Mouse (Mus musculus): ENCODE measurements at regions not wholly inside any gene's neighbourhood (a gene's known extent, or its start where the extent isn't known, plus 50 kb on each side); places are given as distances from the start of the nearest gene placed in this dataset.

DNA sequence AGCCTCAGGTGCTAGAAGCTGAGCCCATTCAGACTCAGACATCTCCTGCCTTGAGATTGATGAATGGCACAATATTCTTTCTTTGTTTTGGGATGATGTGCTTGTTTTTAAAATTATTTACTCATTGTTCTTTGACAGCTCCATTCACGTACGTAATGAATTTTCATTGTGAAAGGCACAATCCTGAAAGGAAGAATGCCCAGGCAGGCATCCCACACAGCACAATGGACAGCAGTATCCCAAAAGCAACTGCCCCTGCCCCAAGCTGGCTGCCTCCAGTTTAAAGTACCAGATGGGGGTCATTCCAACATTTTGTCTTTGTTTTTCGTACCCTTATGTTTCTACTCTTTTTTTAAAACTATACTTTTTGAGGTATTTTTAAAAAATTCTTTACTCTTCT is 210.9 kb upstream of the St8sia2 start:
- DNase-seq = no peak

DNA sequence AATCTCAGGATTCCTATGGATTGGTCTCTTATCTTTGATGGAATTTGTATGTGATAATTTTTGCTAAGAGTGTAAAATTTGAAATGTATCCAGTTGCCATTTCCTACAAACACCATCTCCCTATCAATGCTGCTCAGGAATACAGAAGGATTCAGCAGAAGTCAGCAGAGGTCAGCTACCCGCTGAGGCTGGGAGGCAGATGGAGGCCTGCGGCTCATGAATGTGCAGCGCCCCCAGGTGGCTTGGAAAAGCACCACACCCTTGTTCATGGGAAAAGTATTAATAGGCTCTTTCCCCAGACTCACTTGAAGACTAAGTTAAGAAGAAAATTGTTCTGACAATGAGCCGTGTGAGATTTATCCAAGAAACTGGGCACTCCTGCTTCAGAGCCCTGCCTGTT is 187.2 kb upstream of the St8sia2 start:
- DNase-seq = no peak

DNA sequence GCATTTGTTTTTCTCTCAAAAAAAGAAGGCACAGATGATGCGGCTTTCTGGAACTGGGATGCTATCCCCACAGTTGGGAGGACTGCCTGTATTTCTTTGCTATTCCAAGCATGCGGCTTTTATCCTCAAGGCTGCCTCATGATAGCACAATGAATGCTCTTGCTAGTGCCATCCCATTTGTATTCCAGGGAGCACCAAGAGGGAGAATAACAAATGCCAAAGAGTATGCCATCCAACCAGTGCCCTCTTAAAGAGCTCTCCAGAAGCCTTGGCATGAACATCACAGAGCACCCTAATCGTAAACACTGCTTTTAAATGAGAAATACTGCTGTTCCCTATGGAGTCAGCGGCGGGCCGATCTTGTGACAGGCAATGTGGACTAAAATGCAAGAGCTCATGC is 185.3 kb upstream of the St8sia2 start:
- DNase-seq = no peak

DNA sequence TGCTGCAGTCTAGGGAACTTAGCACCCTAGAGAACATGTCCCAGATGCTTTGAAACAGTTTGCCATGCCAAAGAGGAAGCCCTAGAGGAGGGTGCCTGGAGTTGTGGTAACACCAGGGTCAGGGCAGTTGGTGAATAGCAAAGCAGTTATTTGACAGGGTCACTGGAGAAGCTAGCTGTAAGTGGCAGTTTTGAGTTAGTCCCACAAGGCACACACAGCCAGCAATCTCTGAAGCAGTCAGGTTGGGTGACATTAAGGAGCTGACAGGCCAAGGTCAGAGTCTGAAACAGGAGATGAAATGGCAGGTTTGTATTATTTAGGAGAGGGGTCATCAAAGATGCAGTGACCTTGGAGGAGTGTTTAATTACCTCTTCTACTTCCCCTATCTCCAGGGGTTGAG is 171.2 kb upstream of the St8sia2 start:
- no peak for DNase-seq

DNA sequence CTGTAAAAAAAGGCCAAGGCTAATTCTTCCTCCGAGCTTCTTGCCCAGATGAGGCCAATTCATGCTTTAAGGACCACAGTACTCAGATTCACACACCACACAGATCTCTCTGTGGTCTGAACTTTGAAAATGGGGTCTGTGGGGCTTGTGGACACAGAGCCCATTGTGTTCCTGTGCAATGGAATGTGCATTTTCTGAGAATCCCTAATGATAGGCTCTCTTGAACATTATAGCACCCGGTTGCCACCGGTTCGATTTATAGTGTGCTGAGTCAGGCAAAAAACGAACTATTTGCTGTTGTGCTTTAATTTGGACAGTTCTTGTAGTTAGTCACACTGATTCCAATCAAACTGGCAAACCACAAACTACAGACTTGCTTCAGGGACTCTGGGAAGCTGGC is 160.7 kb upstream of the St8sia2 start:
- DNase-seq = no peak

DNA sequence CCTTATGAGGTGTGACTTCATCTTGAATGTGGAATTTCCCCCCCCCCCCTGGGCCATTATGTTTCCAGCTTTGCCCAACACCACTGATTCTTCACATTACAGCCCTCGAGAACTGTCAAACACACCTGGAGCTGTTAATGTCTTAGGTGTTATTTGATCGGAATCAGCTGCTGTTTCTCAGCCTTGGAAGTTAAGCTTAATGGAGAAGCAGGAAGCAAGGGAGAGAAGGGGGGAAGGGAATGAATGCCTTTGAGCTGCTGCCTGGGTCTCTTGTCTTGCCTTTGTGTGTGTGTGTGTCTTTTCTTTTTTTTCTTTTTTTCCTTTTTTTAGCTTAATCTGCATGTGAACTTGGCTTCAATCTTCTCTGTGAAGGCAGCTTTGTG is 159.7 kb upstream of the St8sia2 start:
- no peak for DNase-seq

DNA sequence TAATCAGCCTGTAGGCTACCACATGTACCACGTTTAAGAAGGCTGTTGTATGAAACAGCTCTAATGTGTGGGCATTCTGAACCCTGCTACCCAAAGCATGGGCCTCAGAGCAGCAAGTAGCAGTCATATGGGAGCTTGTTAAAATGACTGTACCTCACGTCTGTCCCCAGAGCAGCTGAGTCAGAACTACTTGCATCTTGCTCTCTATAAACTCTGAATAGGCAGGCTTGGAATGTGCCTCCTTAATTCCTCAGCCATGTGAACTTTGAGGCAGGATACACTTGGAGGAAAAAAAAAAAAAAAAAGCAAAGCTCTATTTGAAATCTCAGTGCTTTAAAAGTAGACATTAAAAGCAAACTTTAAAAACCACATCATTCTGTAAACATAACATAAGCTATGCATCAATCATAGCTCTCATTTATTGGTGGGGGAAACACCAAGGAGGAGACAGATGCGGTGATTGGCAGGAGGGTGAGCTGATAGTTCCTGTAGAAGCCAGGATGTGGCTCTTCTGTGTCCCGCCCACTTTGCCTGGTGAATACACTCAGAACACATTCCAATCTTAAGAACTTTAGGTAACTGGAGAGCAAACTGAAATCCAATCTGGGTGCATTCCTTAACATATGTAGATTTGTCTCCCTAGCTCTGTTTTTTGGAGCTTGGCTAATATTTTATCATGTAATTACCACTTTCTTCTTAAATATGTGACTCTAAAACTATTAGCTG is 159.2 kb upstream of the St8sia2 start:
- no peak for DNase-seq

DNA sequence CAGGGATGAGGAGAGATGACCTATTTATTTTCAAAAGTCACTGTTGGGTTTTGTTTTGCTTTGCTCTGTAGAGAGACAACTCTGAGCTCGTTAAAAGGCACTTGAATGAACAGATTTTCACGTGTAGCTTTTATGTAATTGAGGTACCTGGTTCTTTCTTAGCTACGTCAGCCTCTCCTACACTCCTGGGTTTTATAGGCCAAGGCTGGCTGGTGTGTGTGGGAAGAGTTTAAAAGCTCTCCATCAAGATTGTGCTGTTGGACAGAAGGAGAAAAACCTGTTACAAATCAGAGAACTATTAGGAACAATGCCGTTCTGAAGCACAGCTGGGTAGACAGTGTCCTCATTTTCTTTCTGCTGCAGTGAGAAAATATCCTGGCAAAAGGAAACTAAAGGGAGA is 138.1 kb upstream of the St8sia2 start:
- DNase-seq = no peak

DNA sequence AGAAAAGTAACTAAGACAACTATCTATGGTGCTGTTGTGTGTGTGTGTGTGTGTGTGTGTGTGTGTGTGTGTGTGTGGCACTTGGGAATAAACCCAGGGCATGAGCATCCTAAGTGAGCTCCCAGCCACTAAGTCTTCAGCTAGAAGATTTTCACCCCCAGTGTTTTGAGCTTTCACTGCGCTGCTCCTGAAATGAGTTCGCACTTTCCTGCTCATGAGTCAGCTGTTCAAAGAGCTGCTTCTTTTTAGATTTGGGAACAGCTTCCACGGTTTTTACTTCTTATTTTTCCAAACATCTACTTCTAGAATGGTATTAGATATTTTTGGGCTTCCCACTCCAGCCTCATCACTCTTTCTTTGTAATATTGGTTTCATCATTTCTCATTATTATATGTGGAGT is 129.7 kb upstream of the St8sia2 start:
- DNase-seq = no peak

DNA sequence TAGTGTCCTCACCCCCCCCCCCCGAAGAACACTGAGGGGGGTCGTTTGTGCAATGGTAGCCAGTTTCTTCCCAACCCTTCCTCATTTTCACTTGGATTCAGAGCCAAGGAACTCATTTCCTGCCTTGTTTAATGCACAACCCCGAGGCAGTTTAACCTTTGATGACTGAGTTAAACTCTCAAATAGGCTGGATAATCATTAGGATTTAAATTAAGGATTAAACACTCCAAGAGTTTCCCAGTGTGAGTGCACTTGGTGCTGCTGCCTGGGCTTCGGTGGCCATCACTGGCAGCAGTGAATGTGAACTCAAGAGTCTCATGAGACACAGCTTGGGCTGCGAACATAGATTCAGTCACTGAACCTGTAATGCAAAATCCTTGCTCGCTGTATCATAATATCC is 124.7 kb upstream of the St8sia2 start:
- no peak for DNase-seq

DNA sequence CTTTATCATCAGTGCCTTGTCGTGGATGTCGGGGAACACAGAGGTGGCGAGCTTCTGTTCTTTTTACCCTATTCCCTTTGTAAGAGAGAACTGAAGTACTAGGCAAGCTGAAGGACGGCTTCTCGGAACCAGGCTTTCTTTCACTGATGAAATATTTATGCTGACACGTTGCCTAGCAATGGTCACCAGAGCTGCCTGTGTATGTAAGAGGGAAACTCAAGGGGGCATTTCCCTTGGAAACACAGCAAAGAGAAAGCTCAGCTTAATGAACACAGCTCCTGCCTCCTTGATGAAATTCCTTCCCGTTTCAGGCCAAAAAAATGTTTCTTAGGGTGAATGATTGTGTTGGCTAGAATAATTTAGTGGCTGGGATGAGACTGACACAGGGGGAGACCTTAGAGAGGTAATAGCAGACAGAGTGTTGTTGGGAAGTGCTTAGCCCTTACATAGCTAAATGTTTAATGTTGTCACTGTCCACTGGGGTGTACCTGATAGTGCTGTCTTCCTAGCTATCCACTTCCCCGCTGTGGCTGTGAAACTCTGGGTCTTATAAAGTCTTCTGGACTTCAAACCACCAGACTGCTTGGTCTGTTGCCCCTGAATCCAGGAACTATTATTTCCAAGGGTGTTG is 116.8 kb upstream of the St8sia2 start:
- DNase-seq = no peak

DNA sequence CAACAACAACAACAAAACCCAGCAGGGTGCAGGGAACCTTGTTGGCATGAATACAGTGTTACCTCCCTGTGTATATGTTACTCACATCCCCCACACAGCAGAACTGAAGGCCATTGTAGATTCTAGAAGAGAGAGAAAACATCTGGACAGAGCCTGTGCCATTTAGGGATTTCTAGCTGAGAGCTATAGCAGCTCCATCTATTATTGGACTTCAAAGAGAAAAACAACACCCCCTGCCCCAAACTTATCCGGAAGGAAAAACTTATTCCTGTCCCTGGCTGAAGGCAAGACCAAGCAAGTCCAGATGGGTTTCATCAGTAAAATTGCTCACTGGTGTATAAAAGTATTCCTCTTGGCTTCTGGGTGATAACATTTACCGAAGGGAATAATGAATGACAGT is 98.6 kb upstream of the St8sia2 start:
- DNase-seq = no peak

DNA sequence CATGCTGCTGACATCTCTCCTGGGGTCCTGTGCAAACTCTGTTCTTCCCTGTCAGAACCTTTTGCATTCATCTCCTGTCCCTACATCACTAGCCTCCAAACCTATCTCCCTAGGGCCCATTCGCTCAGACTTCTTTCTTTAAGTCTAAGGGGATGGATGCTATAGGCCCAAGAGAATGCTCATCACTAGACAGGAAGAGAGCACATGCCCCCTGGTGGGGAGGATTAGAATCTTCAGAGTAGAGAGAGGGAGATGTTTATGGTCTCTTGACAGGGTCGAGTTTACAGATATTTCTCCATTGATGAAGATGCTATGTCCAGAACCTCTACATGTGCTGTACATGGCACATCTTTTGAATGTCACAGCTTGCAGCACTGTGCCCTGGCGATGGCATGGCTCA is 94.9 kb upstream of the St8sia2 start:
- DNase-seq = no peak

DNA sequence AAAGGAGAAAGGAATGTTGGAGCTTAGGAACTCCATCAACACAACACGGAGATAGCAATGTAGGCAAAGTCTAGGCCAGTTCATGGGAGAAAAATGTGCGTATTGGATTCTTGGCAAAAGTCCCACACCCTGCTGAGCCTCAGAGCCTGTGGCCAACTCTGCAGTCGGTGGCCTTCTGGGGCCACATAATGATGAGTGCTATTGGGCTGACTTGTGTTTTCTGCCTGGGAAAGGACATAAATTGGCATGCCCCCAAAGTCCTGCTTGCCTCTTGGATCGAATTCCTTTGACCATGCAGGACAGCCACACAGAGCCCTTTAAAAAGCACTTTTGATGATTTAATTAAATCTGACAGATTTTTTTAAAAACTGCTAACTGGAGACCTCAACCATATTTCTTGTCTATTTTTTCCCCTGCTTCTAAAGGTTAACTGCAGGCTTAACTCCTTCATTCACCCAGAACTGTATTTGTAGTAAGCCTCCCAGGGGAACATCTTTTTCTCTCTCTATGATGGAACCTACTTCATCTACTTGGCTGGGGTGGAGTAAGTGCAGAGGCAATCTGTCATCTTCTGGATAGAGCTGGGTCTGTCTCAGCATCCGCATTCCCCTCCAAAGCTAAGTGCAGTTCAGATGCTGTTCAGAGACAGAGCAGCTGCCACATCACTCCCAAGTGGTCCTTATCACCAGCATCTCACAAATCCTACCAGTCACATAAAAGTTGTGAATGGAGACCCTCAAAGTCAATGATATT is 93.9 kb upstream of the St8sia2 start:
- DNase-seq = peak; percentile 68

DNA sequence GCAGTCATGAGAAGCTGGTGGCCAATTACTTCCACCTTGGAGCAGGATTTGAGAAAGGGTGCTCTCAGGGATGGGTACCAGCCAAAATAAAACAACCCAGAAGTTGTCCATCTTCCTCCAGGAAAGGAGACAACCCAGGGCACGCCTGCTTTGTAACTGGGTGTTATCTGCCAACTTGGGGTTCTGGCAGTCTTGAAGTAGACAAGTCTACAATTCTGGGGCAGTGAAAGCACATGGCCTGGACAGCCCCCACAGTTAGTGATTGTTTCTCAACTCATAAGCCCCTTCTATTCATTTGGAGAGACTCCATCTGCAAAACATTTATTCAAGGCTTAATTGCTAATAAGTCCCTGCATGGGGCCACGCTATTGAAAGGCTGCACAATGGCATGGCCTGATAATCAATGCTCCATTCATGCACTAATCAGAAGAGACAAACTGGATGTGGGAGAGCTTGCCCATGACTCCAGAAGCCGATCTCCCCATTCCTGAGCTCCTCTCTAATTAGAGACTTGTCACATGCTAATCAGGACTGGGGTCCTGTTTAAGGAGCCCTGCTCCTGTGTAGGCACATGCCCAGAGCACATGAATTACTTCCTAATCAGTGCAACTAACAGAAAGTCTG is 78.0 kb upstream of the St8sia2 start:
- no peak for DNase-seq

DNA sequence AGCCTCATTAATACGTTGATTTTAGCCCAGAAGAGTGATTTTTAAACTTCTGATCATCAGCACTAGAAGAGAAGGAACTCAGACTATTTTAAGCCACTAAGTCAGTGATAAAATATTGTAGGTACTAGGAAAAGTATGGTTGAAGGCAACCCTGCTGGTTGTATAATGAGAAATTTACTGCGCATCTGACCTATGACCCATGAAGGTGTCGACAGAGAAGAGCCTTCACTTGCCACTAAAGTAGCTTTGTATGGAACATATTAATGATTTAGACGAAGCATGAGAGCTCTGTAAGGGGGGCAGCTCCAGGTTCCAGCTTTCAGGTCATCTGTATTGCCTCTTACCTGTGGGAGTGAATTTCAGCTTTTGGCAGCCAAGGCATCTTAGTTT is 67.4 kb upstream of the St8sia2 start:
- DNase-seq = no peak

DNA sequence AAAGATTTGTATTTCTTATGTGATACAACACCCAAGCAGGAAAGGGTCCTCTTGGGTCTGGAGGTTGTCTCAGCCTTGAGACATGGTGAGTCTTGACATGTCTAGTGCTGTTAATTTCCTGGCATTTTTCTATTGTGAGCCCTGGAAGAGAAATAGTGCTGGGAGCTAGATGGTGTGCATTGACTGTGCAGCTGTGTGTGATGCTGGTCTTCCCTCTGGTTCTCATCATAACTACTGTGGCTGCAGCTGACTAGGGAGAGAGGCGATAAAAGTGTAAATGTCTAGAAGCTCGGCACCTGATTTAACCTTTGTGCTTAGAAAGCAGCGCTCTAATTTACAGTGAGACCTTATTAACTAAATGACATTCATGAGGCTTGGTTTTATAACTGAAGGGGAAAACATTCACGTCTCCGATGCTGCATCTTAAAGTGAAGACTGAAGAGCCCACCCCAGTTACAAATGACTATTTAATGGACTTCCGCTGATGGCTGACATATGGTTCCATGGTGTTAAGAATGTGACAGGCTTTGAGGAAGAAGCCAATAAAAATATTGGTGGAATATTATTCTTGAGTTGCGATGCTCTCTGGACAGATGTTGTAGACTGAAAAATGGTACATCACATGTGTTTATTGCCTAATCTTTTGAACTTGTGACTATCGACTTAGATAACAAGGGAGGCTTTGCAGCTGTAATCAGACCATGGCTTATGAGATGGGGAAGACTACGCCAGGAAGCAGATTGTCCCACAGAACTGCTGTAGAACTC is 66.8 kb upstream of the St8sia2 start:
- no peak for DNase-seq

DNA sequence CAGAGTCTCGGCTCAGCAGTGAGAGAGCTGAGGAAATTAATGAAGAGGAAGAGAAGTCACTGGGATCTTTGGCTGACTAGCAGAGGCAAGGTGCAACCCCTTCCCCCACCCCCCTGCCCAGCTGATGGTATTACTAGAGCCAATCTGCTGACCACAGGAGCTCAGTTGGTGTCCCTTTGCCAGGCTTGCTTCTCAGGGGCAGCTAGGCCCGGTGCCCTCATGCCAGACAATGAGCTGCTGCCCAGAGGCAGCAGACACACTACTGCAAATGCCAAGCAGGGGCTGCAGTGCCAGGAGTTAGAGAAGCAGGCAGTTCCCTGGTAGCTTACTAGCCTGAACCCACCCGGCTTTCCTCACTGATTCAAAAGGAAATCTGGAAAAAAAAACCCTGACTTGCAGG is 59.1 kb upstream of the St8sia2 start:
- DNase-seq = no peak

DNA sequence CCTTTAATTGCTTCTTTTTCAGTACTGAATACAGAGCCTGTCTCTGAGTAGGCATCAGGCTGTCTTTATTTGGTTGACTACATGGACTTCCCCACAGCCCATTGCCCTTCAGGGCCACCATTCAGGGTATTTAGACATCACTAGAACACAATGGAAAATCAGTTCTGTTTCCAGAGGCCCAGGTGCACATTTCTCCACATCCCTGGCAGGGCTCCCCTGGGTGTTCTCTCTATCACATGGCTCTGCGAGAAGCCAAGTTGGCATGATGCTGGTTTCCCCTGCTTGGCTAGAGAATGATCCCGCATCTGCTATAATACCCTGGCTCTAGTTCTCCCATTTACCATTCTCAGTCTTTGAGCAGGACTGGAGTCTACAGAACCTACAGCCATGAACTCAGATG is 57.3 kb upstream of the St8sia2 start:
- no peak for DNase-seq

DNA sequence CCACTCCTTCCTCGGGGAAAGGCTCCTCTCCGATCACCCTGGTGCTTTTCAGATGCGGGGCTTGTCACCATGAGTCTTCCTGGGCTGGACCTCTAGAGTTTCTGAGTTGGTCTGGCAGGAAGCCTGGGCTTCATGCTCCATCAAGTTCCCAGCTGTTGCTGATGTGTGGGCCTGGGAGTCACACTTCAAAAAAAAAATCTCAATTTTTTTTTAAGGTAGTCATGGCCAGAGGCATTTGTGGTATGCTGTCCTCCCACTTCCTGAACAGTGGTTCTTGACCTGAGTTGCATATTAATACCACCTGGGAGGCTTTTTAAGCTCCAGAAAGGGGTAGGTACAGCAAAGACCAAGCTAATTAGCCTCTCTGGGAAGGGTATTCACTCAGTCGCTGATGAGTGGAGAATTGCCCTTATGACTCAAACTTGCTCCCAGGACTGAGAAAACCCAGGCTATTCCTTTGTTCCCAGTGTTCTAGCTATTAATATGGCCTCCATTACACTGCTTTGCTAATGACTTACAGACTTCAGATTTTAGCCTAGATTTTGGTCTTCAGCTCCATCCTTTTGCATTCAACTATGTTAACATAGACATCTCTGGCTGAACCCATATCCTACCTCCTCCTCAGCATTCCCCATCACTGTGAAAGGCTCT is 52.1 kb upstream of the St8sia2 start:
- DNase-seq = no peak

Data from cerebellum, adult 11 months (tissue).